Mouse (Mus musculus): ENCODE data around the gene Slf2. TPM values are rescaled to one million over a fixed set of nuclear protein-coding genes. Genes with fewer than 3 reads are reported as not detected.

Gene Slf2
- polyA plus RNA-seq, 1 experiment from 2014 or later: 27.2 TPM

Other genes with a start within 250 kb of the Slf2 start
- not detected in 2 replicates for gene Pax2, start 175.1 kb upstream of the Slf2 start, polyA plus RNA-seq (2015; fragmentation: Nextera tagmentation; extraction: Ambion mirVana)
- gene Sema4g, start 58.0 kb downstream of the Slf2 start, polyA plus RNA-seq (2015; fragmentation: Nextera tagmentation; extraction: Ambion mirVana): 0.60 and 0.96 TPM in 2 replicates
- gene Twnk, start 74.5 kb downstream of the Slf2 start, polyA plus RNA-seq (2015; fragmentation: Nextera tagmentation; extraction: Ambion mirVana): 16.3 and 16.7 TPM in 2 replicates
- gene Mrpl43, start 75.3 kb downstream of the Slf2 start, polyA plus RNA-seq (2015; fragmentation: Nextera tagmentation; extraction: Ambion mirVana): 55.9 and 62.2 TPM in 2 replicates
- 39.3 and 39.9 TPM in 2 replicates for gene Lzts2, start 83.3 kb downstream of the Slf2 start, polyA plus RNA-seq (2015; fragmentation: Nextera tagmentation; extraction: Ambion mirVana)
- gene Pdzd7, start 114.6 kb downstream of the Slf2 start, polyA plus RNA-seq (2015; fragmentation: Nextera tagmentation; extraction: Ambion mirVana): 0.15 TPM in 1 of 2 replicates, not detected in the other
- 17.6 and 19.6 TPM in 2 replicates for gene Sfxn3, start 116.4 kb downstream of the Slf2 start, polyA plus RNA-seq (2015; fragmentation: Nextera tagmentation; extraction: Ambion mirVana)
- gene Kazald1, start 144.1 kb downstream of the Slf2 start, polyA plus RNA-seq (2015; fragmentation: Nextera tagmentation; extraction: Ambion mirVana): 5.8 and 6.5 TPM in 2 replicates
- gene Tlx1, start 219.5 kb downstream of the Slf2 start, polyA plus RNA-seq (2015; fragmentation: Nextera tagmentation; extraction: Ambion mirVana): 0.11 and 0.23 TPM in 2 replicates

All from heart, embryonic 13.5 days (tissue).